Mouse (Mus musculus): ENCODE results near the gene Rcor2. TPM values are rescaled to one million over a fixed set of nuclear protein-coding genes. Genes with fewer than 3 reads are reported as not detected.

The Rcor2 gene
- polyA plus RNA-seq, 1 experiment from 2014 or later = 25.3 TPM

DNA sequence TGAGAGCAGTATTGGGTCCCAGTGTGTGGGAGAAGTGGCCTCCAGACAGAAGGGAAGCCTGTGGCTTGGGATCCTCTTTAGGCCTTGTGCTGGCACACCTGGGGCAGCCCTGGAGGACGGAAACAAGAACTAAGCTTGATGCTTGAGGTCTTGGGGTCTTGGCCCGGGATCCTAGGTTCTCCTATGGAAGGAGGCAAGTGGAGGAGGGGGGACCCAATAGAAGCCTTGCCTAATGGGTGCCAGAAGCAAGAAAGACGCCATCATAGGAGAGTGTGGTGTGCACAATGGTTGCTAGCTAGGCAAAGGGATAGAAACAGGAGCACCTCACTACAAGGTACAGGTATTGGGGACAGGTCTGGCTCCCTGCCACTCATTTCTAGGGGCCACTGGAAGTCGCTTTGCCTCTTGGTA, 699 bp upstream of the Rcor2 start:
- no peaks in the 10 kb centered on the region for H3K27me3 ChIP-seq (replicated peaks)
- H3K27ac ChIP-seq = peak overlapping the region; percentile 97
- H3K4me2 ChIP-seq = 0 out of 2 replicates have a peak overlapping the region, but pooled peaks have one; percentile 11
- H3K36me3 ChIP-seq (replicated peaks) = no peaks in the 10 kb centered on the region; the same call in 1 of the 2 replicates
- no peak for ATAC-seq (replicated peaks)
- WGBS = 24% methylated on average over 4 of the region's 4 CpGs
- H3K4me1 ChIP-seq = peaks cover 62% of the 10 kb centered on the region
- H3K9me3 ChIP-seq = no peaks in the 10 kb centered on the region
- 0 out of 2 replicates have a peak overlapping the region, but pooled peaks have one; percentile 91 for H3K9ac ChIP-seq
- H3K4me3 ChIP-seq = no peak overlapping the region

DNA sequence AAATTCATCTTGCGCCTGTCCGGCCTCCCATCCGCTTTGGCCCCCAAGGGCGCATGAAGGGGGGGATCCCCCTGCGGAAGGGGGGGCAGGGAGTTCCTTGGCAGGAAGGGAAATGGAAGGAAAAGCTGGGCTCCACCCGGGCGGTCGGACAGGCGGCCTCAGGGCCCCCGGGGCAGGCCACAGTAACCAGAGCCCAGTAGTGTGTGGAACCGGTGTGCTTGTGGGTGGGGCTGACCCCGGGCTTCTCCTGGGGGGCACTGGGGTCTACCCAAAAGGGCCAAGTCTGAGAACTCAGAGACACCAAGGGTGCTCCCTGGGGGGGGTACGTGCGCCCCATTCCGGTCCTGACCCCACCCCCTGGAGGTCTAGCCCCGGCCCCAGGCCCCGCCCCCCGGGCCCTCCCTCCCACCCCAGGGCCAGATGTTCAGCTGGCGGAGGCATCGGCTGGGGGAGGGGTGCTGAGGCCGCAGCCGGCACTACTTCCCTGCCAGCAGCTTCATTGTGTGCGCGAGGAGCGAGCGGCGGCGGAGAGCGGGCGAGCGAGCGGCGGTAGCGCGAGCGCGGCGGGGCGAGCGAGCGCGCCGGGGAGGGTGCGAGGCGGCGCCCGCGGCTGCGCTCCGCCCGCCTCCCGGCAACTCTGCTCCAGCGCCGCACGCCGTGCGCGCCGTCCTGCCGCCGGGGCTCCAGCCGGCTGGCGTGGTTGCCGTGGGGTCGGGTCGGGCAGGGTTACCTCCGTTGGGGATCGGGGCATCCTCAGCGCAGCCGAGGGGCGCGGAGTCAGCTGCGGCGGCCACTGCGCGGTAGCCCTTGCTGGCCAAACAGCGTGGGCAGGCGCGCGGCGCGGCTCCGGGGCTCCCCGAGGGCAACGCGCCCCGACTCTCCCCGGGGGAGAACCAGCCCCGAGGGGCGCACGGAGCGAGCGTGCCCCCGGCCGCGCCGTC, 926 bp downstream of the Rcor2 start:
- H3K9ac ChIP-seq = peak overlapping the region; percentile 91
- H3K4me3 ChIP-seq = peak overlapping the region; percentile 81
- ATAC-seq (replicated peaks) = peak; percentile 68
- peak overlapping the region; percentile 79 for H3K4me2 ChIP-seq
- no peaks in the 10 kb centered on the region for H3K9me3 ChIP-seq
- peaks cover 68% of the 10 kb centered on the region for H3K4me1 ChIP-seq
- 1% methylated on average over 74 of the region's 97 CpGs for WGBS
- peak overlapping the region; percentile 97 for H3K27ac ChIP-seq
- H3K27me3 ChIP-seq (replicated peaks) = no peaks in the 10 kb centered on the region
- H3K36me3 ChIP-seq (replicated peaks) = peaks cover 11% of the 10 kb centered on the region

DNA sequence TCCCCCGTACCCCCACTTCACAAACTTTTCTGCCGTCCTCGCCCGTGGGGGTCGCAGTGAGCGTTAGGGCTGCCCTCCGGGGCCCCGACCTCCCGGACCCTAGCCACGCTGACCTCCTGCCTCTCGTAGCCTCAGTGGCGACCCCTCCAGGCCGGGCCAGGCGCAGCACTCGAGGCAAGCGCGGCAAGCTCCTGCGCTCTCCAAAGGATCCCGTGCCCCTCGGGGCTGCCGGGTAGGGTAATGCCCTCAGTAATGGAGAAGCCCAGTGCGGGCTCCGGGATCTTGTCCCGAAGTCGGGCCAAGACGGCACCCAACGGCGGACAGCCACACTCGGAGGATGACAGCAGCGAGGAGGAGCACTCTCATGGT, 1.6 kb downstream of the Rcor2 start:
- H3K27ac ChIP-seq = peak overlapping the region; percentile 97
- H3K4me1 ChIP-seq = peaks cover 68% of the 10 kb centered on the region
- no peaks in the 10 kb centered on the region for H3K9me3 ChIP-seq
- H3K27me3 ChIP-seq (replicated peaks) = no peaks in the 10 kb centered on the region
- peak; percentile 7 for ATAC-seq (replicated peaks)
- whole genome bisulfite sequencing = under 1% methylated on average over 30 of the region's 30 CpGs
- peak overlapping the region; percentile 79 for H3K4me2 ChIP-seq
- H3K36me3 ChIP-seq (replicated peaks) = peaks cover 17% of the 10 kb centered on the region
- H3K9ac ChIP-seq = peak overlapping the region; percentile 91
- H3K4me3 ChIP-seq = peak overlapping the region; percentile 81

DNA sequence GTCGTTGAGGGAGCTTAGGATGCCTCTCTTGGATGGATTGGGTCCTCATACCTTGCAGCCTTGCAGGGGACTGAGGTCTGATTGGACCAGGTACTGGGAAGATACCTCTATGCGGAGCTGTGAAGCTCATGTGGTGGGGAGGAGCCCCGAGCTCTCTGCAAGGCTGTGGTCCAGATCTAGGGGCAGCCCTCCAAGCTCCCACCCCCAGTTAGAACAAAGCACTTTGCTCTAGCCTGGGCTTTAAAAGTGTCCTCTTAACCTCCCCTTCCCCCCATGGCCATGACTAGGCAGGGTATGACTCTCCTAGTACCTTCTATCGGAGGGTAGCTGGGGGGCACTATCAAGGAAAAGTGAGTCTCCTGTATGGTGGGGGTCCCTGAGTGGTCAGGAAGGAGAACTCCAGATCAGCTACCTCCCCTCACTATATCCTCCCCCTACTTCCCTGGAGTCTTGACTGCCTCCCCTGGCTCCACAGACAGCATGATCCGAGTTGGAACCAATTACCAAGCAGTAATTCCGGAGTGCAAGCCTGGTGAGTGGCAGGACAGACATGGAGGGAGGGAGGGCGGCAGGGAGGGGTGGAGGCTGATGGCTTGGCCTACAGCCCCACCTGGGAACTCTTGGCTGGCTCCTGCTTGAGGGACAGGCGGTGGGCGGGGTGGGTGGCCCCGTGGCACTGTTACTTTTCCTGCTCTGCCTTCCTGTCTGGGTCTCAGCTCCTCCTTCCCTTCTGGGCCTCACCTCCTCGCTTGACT, 2.3 kb downstream of the Rcor2 start:
- 13% methylated on average over 11 of the region's 11 CpGs for WGBS
- ATAC-seq (replicated peaks) = peak; percentile 1; the same call in 1 of the 2 replicates
- Histone ChIP-seq H3K27ac (peak overlapping the region; percentile 97), H3K4me1 (peaks cover 67% of the 10 kb centered on the region), H3K4me2 (peak overlapping the region; percentile 79), H3K4me3 (peak overlapping the region; percentile 81), H3K36me3 (replicated peaks) (peaks cover 24% of the 10 kb centered on the region), H3K9me3 (no peaks in the 10 kb centered on the region), H3K9ac (peak overlapping the region; percentile 91), H3K27me3 (replicated peaks) (no peaks in the 10 kb centered on the region)

DNA sequence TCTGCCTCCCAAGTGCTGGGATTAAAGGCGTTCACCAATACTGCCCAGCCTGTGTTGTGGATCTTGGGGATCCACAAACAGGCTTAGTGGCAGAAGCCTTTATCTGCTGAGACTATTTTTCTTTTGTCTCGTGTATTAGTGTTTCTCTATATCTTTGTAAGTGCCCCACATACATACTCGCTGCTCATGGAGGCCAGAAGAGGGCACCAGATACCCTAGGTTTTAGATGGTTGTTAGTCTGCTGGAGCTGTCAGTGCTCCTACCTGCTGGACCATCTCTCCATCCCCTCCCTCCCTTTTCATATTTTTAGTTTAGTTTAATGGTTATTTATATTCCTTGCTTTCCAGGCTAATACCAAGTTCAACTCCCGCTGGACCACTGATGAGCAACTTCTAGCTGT, 6.4 kb downstream of the Rcor2 start:
- WGBS = 89% methylated on average over 4 of the region's 4 CpGs
- Histone ChIP-seq H3K9me3 (no peaks in the 10 kb centered on the region), H3K9ac (no peak overlapping the region), H3K4me3 (no peak overlapping the region), H3K4me2 (no peak overlapping the region), H3K4me1 (peaks cover 60% of the 10 kb centered on the region), H3K27ac (no peak overlapping the region), H3K36me3 (replicated peaks) (peaks cover 26% of the 10 kb centered on the region), H3K27me3 (replicated peaks) (no peaks in the 10 kb centered on the region)
- no peak for ATAC-seq (replicated peaks)

DNA sequence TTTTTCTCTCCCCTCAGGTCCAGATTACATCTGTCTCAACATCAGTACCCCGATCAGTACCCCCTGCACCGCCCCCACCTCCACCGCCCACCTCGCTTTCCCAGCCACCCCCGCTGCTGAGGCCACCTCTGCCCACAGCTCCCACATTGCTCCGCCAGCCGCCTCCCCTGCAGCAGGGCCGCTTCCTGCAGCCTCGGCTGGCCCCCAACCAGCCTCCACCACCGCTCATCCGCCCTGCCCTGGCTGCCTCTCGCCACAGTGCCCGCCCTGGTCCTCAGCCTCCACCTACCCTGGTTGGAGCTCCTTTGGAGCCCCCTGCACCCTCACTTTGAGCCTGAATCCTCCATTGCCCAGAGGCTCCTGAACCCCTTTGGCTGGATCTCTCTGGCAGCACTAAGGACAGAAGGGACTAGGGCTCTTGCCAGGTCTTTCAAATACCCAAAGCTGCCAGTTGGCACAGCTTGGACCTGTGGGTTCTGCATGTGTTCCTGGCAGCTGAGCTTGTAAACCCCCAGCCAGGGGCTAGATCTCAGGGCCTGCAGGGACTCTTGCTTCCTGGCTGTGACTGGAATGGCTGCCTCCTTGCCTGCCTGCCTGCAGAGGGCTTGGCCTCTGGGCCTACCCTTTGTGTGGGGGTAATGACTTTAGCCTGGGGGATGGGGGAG, 7.3 kb downstream of the Rcor2 start:
- WGBS = 74% methylated on average over 13 of the region's 13 CpGs
- Histone ChIP-seq H3K4me3 (no peak overlapping the region), H3K4me2 (no peak overlapping the region), H3K9ac (no peak overlapping the region), H3K9me3 (no peaks in the 10 kb centered on the region), H3K4me1 (peaks cover 65% of the 10 kb centered on the region), H3K27me3 (replicated peaks) (no peaks in the 10 kb centered on the region), H3K27ac (peak overlapping the region; percentile 75), H3K36me3 (replicated peaks) (peaks cover 26% of the 10 kb centered on the region)
- no peak for ATAC-seq (replicated peaks)

DNA sequence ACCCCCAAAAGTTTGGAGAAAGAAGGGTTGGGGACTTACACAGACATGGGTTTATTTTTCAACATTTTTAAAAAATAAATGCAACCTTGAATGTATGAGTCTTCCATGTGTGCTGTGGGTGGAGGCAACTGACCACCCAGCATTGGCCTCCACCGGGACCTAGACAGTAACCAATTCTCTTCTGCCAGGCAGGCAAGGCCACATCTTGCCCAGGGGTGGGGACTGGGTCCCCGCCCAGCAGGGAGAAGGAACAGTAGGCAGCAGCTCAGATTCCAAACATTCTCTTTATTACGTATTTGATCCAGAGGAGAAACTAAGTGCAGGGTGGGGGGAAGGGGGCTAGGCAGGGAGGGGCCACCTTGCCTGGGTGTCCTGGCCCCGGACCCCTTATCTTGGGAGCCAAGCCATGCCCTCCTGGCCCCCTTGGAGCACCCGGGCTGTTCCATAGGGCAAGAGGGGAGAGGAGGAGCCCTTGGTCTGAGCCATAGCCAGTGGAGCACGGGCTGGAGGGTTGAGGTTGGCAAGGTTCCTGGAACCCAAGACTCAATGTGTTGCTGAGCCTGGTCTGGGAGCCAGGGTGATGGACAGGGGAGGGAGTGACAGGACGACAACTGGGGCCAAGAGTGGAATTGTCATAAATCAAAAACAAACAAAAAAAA, 8.1 kb downstream of the Rcor2 start:
- Histone ChIP-seq H3K9me3 (no peaks in the 10 kb centered on the region), H3K27ac (peak overlapping the region; percentile 75), H3K27me3 (replicated peaks) (no peaks in the 10 kb centered on the region), H3K4me2 (no peak overlapping the region), H3K9ac (no peak overlapping the region), H3K4me3 (no peak overlapping the region), H3K4me1 (peaks cover 61% of the 10 kb centered on the region), H3K36me3 (replicated peaks) (peaks cover 26% of the 10 kb centered on the region)
- 53% methylated on average over 7 of the region's 7 CpGs for WGBS
- 0 out of 2 replicates have a peak, but pooled peaks have one; percentile 7 for ATAC-seq (replicated peaks)

DNA sequence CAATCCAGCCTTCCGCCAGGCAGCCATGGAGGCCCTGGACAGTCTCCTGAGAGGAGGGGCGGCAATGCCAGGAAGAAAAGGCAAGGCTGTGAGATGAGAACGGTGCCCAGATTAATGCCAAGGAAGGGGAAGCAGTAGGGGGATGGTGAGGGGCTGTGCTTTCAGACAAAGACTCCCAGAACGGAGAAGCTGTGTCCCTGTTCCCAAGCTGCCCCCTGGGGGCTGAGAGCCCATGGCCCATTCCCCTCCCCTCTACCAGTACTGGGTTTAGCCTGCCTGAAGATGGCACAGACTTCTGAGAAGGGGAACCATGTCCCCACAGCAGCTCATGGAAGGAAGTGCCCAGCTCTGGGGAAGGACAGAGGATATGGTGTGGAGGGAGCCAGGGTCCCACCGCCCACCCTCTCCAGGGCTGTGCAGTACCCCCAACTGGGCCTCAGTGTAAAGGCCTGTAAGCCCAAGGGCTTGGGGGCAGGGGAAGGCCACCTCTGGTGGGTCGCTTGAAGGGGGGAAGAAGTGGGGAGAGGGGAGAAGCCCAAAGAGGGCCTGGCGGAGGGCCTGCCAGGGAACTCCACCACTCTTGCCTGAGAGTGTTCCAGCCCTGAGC, 9.0 kb downstream of the Rcor2 start:
- H3K9ac ChIP-seq = peak overlapping the region; percentile 0
- peaks cover 52% of the 10 kb centered on the region for H3K4me1 ChIP-seq
- H3K9me3 ChIP-seq = no peaks in the 10 kb centered on the region
- ATAC-seq (replicated peaks) = peak; percentile 16
- H3K4me3 ChIP-seq = no peak overlapping the region
- H3K4me2 ChIP-seq = no peak overlapping the region
- H3K36me3 ChIP-seq (replicated peaks) = peaks cover 32% of the 10 kb centered on the region
- H3K27ac ChIP-seq = peak overlapping the region; percentile 75
- WGBS = 29% methylated on average over 7 of the region's 7 CpGs
- H3K27me3 ChIP-seq (replicated peaks) = no peaks in the 10 kb centered on the region

DNA sequence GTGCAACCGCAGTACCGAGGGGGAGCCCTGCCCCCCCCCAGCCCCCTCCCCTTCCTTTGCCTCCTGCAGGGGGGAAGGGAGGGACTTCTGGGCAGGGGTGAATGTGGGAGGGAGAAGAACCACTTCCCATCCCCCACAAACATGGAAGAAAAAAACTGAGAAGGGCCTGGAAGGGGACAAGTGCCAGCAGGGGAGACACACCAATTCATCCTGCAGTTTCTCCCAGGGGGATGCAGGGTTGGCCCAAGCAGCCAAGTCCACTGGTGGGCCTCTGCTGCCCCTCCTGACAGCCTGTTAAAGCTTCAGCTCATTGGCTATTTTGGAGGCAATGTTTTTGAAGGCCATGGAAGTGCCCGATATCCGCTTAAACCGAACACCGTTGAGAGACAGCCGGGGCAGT, 9.7 kb downstream of the Rcor2 start:
- peak overlapping the region; percentile 75 for H3K27ac ChIP-seq
- no peaks in the 10 kb centered on the region for H3K9me3 ChIP-seq
- 58% methylated on average over 7 of the region's 7 CpGs for WGBS
- no peak overlapping the region for H3K4me3 ChIP-seq
- ATAC-seq (replicated peaks) = no peak
- H3K4me2 ChIP-seq = no peak overlapping the region
- peaks cover 50% of the 10 kb centered on the region for H3K4me1 ChIP-seq
- no peak overlapping the region; the same call in 1 of the 2 replicates for H3K9ac ChIP-seq
- H3K27me3 ChIP-seq (replicated peaks) = no peaks in the 10 kb centered on the region
- peaks cover 35% of the 10 kb centered on the region for H3K36me3 ChIP-seq (replicated peaks)

DNA sequence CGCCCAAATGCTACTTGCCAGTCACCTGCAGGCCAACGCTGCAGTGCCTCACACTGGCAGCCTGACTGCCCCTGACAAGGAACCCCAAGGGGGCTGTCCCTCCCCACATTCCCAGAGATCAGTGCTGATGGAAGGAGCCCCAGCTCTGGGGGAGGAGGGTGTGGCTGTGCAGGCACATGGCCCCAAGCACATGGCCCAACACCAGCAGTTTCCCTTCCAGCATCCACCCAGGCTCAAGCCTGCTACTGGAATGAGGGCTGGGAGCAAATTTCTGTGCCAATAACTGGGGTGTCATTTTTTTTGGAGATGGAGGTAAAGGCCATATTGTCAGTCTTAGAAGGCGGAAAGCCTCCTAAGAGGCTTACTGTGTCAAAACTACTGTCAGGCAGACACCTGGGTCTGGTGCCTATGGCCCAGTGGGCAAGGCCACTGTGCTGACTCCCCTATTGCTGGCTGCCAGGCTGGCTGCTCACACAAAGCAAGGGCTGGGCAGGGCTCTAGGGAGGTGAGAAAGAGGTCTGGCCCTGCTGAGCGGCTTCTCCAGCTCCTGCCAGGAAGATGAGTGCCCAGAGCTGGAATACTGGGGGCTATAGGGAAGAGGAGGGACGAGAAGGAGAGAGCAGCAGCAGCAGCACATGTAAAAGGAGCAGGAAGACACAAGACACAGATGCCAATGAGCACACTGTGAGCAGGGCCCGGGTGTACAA, 11.2 kb downstream of the Rcor2 start:
- Histone ChIP-seq H3K9ac (no peak overlapping the region), H3K27ac (peak overlapping the region; percentile 75), H3K27me3 (replicated peaks) (no peaks in the 10 kb centered on the region), H3K36me3 (replicated peaks) (peaks cover 34% of the 10 kb centered on the region), H3K9me3 (no peaks in the 10 kb centered on the region), H3K4me3 (no peak overlapping the region), H3K4me1 (peaks cover 44% of the 10 kb centered on the region), H3K4me2 (no peak overlapping the region)
- WGBS = 66% methylated on average over 6 of the region's 6 CpGs
- no peak for ATAC-seq (replicated peaks)

DNA sequence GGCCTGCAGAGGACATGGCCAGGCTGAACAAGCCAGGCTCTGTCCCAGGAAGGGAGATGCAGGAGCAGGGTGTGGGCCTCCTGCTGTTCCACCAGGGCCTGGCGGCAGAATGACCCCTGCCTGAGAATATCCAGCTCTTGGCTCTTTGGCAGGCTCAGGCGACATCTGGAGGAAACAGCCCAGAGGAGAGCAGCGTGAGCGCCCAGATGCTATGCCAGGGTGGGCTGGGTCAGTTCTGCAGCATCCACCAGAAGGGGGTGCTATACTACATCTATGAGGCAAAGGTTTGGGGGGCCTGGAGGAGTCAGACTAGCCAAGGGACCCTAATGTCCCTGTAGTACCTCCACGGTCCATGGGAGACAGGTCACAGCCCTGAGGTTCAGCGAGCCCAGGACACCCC, 12.0 kb downstream of the Rcor2 start:
- Histone ChIP-seq H3K9ac (no peak overlapping the region), H3K27ac (peak overlapping the region; percentile 75), H3K4me2 (no peak overlapping the region), H3K9me3 (no peaks in the 10 kb centered on the region), H3K4me1 (peaks cover 44% of the 10 kb centered on the region), H3K36me3 (replicated peaks) (peaks cover 33% of the 10 kb centered on the region), H3K27me3 (replicated peaks) (no peaks in the 10 kb centered on the region), H3K4me3 (no peak overlapping the region)
- ATAC-seq (replicated peaks) = peak; percentile 35; the same call in 1 of the 2 replicates
- WGBS = 29% methylated on average over 6 of the region's 6 CpGs

Measured in midbrain, embryonic 15.5 days (tissue).